Mouse (Mus musculus) embryo, embryonic 9.5 days (tissue): ENCODE results near the gene Jade2.

Experiments used
- DNase-seq: peaks from one replicate; pipeline ENCODE4 v3.0.0-alpha.2; 2017; ENCODE audit errors: extremely low spot score

Jade2 gene

DNA sequence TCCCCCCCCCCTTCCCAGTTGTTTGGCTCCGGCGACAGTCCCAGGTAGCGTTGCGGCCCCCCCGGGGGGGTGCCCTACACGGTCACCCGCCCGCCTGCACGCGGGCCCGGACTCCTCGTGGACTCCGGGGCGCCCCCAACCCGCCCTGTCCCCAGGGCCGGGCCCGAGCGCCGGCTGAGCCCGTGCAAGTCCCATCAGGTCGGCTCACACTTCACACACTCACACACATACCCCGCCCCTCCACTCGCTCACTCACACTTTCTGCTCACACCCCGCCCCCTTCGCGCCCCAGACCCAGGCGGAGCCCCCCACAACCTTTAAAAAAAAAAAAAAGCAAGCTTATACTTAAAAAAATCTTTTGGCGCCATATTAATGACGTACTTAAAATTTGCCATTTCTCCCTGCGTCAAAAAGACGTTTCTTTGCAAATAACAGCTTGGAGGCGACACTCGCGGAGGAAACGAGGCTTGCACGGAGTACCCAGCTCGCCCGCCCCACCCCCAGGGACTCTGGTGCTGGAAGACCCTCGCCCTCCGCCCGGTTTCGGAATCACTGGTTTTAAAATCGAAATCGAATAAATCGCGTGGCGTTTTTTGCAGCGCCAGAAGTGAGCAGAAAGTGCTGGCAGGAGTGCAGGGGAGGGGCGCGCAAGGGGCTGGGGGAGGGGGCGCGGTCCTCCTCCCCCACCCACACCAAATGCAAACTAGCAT lies 520 bp upstream of the Jade2 start:
- peak; percentile 52 for DNase-seq

DNA sequence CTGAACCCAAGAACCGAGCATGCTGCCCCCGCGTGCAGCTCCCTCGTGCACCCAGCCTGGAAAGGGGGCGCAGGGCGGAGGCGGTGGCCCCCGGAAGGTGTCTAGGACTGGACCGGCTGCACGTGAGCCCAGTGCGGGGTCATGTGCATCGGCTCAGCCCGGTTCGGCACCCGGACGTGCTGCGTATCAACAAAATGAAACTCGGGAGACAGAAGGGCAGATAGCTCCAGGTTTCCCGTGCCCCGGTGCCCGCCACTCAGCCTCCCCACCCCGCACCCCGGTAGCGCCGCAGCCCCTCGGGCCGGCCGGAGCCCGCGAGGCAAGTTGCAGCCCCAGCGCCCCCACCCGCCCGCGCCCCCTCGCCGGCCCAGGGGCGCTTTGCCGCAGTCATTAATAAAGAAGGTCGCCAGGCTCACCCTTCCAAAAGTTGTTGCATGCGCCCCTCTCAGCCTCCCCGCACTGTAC lies 805 bp downstream of the Jade2 start:
- peak; percentile 67 for DNase-seq

DNA sequence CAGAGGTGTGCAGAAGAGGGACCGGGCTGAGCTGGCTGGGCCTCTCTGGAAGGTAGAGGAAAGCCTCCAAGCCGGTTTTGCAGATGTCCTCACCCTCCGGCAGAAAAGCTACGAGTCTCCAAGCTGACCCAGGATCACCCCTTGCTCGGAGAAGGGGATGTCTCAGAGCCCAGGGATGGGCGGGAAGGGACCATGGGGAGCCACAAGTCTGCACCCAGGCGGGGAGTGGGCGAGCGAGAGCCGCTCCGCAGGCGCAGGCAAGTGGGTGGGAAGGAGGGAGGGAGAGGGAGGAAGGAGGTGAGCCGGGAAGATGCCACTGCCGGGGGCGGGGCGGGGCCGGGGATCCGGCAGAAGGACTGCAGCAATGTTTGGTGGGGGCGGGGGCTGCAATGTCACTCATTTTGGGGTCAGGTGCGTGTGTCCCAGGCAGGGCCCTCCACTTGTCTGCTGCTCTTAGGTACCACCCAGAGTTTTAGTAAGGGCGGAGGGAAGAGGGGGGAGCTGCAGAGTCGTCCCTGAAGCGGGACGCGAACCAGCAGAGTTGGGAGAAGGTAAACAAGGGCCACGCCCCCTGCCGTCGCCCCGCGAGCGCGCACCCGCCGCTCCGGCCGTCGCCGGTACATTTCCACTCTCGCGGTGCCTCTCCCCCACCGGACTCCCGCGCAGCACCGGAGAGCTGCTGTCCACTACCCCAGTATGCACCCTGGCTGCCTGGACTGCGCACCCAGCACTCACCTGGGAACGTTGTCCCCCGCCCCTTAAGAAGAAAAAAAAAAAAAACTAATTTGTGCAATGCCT lies 1.4 kb downstream of the Jade2 start:
- peak; percentile 62 for DNase-seq

DNA sequence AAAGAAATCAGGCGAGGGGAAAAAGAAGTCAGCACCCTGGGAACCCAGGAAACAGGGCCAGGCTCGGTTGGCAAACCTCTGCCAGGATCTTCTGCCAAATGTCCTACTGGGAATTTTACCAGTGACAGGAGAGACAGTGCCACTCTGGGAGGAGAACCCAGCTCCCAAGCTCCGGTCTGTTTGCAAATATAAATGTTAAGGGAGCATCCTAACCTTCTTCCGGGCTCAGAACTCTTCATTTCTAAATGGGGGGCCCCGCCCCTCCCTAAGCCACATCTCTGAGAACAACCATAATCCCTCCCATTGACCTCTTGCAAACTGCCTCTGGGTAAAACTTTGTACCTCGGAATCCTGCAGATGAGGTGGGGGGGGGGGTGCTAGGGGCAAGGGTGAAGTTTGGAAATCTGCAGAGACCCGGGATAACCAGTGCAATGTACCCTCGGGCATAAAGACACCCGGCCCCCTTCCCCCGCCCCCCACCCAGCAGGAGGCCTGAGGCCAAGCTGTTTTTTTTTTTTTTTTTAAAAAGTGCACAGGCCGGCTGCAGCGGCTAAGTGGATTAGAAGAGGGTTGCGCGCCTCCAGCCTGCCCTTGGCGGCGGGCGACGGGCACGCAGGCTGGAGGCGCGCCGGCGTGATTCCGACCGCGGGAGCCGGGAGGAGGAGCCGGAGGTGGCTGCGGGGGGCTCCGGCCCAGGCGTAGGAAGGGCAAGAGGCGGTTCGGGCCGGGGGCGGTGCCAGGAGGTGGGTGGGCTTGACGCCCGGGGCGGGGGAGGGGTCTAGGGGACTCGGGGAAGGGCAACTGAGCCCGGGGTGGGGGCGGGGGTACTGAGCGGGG lies 2.3 kb downstream of the Jade2 start:
- DNase-seq = peak; percentile 91

DNA sequence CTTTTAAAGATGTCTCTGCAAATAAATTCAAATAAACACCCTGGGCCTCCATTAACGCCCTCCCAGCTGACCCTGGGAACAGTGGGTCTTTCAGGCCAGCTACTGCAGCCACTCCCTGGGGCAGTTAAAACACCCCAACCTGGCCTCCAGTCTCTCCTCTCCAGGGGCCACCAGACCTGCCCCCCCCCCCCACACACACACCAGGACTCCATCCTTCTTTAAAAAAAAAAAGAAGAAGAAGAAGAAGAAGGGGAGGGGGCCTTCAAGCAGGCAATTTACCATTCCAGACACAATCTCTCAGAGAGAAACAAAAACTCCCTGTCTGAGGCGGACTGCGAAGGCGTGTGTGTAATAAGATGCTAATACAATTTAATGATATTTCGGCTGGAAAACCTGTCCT lies 4.9 kb downstream of the Jade2 start:
- DNase-seq = no peak

DNA sequence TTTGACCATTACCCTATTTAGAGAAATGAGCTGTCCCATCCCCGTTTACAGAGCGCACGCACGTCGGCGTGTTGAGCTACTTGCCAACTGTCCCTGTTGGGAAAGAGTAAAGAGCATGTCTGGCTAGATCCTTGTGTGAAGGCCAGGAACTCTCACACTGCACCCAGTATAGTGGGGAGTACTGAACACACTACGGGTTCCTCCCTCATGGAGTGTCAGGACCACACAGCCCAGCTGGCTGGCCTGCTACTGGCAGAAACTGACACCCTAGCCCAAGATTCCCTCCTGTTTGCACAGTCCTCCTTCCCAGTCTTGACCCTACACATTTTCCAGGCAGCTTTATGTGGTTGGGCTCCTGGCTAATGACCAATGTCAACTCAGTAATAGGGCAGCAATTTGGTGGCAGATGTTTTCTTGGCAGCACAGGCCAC lies 5.3 kb downstream of the Jade2 start:
- DNase-seq = peak; percentile 10

DNA sequence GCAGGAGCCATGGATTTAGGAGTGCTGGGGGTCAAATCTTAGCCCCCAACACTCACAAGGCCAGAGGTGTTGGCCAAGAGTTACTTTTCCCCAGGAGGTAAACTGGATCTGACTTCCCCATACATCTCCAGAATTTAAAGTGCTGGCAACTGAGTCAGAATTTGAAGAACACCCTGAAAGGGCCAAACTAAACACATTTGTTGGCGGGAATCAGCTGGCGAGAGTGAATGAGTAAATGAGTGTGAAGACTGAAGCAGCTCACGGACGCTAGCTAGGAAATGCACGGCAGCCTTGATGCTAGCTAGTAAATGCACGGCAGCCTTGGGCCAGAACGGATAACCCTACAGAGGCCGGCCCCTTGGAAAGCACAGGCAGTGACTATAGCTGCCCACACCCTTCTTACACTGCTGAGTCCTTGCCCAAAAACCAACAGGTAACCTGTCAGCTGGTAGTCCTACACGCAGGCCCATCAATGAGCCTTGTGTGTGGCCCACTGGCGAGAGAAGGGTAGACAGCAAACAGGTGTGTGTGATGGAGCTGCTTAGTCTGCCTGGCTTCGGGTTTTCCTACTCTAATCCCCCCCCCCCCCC lies 6.6 kb downstream of the Jade2 start:
- no peak for DNase-seq

DNA sequence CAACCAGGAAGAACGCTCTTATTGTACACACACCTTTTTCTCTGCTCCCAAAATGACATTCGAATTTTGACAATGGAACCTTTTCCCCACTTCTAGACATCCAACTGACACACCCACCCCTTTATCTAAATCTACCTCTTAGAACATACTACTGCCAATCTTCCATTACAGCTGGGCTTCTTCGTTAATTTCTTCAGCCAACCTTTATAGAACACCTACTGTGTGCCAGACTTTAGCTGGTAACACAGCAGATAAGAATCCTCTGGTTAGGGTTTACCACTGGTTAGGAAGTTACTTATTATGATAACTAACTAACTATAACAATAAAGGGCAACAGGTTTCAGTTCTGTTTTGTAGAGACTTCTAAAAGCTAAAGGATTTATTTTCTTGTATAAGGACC lies 9.1 kb downstream of the Jade2 start:
- no peak for DNase-seq

DNA sequence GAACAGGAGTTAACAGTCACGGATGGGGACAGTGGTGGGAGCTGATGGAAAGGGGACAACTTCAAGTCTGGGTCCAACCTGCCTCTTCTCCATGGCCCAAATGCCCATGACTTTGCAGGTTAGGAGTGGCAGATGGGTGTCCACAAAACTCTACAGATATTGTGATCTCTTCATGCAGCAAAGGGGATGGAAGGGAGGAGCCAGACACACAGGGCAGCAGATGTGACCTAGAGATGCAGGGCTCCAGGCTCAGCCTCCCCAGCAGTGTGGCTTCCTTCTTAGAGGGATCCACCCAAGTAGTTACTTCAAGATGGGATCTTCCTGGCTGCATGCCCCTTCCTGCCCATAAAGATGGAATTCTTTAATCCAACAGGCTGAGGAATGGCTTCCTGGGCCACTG lies 9.6 kb downstream of the Jade2 start:
- no peak for DNase-seq

DNA sequence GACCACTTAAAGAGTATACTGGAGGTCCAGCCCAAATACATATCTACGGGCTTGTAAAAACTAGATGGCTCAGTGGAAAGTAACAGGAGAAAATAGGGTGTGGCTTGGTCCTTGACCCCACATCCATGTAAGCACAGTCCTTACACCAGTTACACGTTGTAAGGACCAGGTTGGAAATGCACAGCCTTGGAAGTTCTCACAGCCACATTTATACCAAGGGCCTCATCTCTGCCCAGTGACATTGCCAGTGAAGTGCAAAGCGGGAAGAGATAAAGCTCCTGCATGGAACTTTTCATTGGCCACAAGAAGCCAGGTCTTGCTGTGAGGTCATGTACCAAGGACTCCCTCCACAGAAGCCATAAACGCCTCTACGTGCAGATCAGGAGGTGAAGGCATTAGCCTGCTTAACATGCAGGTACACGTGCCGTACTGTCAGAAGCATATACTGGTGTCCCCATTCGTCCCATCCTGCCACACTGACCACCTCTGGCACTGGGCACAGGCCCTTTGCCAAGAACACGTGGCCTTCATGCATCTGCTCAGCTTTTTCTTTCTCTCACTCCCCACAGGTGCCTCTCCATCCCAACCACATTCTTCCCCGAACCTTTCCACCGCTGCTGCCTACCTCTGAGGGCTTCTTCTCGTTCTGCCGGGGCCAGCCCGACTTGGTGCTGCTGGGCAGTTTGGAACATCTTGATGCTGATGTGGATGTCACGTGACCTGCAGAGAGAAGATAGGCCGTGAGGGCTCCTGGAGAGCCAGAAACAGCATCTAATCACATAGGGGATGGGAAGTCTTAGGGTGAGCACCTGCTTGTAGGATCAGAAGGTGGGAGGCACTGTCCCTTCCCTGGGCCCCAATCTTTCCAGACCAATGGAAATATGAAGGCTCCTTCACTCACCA lies 11.2 kb downstream of the Jade2 start:
- DNase-seq = no peak

DNA sequence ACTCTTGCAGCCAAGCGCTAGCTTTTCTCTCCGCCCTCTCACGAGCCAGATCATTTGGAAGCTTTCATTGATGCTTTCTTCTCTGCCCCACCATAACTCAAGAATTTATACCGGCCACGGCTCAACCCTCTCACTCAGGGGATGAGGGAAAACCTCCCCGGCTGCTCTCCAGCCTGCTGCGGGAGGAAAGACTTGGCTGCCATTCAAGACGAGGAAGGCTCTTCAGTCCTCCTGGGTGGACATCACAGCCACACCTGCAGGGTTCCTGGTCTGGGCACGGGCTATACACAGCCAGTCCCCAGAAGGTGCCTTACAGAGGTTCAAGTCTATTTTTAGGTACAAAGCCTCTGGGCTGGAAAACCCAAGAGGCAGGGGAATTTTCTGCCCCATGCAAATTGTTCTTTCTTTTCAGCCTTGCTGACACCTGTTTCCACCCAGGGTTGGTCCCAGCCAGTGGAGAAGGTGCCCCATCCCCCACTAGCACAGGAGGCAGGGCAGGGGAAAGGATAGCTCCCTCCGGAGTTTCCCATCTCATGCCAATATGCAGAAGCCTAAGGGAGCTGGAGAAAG lies 12.8 kb downstream of the Jade2 start:
- DNase-seq = no peak

DNA sequence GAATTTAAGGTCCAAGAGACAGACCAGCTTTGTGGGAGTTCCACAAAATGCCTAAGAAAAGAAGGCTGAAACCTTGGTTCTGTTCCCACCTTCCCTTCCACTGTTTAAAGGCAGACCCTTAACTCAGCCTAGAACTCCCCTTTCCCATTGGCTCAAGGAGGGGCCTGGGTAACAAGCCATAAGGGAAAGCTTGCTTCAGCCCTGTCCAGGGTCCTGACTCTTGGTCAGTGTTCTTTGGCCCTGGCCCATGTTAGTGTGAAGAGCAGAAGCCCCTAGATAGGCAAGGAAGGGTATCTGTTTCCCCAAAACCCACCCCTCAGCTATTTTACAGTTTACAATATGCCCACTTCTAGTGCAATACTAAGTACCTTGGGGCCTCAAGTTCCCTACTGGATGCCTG lies 13.6 kb downstream of the Jade2 start:
- peak; percentile 28 for DNase-seq

DNA sequence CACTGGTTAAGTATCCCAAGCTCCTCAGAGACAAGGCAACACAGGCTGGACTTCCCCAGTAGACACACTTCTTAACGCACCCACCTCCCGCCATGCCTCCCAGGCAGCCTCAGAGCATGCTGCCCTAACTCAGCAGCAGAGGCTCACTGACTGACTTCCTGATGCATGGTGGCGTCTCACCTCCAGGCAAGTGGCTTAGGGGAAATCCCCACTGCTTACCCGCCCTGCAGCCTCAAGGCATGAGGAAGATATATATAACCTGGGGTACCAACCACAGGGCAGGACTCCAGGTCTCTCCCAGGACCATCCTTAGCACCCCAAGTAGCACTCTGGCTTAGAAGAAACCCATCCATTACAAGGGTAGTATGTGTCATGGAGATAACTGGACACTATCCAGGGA lies 14.3 kb downstream of the Jade2 start:
- DNase-seq = no peak

DNA sequence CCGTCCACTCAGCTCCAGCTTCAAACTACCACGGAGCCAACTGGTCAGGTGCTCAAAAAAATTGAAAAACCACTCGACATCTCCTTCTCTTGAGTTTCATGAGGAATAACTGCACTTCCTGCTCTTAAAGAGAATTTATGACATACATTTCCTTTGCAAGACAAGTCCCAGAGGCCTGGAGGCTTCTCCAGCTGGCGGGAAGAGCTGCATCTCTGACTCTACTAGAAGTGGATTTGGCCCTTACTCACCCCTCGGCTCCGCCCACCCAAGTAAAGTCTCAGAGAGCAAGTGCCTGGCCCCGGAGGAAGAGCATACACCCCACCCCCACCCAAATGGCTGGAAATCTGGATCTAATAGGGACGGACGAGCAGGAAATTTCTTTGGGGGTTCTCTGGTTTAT lies 16.3 kb downstream of the Jade2 start:
- DNase-seq = no peak

DNA sequence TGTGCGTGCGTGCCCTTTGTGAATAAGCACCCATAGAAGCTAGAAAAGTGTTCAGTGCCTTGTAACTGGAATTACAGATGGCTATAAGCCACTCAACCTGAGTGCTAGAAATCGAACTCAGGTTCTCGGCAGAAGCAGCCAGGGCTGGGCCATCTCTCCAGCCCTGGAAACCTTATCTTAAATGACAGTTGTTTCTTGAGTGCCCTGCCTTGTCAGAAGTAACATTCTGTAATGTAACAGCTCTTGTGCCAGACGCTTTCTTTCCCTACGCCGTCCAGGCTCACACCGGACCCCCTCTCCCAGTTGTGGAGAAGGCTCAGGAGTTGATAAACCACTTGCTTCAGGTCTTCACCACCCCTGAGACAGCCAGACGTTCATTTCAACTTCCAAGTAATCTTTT lies 16.8 kb downstream of the Jade2 start:
- no peak for DNase-seq

DNA sequence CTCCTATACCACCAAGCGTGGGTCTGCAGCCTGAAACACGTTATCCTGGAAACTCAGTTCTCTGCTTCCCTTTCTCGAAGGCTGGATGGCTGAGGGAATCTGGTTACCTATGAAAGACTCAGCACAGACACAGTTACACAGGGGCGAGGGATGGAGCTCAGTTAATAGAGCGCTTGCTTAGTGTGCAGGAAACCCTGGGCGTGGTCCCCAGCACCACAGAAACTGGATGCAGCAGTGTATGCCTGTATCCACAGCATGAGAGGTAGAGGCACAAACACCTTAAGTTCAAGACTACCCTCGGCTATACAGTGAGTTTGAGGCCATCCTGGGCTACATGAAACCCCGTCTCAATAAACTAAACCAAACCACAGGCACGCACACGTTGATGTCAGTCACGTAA lies 17.5 kb downstream of the Jade2 start:
- DNase-seq = no peak

DNA sequence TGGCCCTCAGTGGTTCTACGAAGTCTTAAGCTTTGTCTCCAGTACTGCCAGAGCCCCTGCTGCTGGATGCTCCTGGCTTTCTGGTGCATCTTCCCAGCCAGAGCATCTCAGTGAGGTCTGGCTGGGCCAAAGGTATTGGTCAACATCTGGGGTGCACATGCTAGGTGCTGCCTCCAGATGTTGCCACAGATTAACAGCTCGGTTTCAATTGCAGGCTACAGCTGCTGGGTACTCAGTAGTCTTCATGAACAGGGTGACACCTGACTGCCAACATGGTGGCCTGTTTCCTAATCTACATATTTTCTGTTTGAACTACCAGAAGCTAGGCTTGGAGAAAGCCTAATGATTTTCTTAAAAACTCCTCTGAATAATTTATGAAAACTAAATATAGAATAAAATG lies 18.3 kb downstream of the Jade2 start:
- no peak for DNase-seq

DNA sequence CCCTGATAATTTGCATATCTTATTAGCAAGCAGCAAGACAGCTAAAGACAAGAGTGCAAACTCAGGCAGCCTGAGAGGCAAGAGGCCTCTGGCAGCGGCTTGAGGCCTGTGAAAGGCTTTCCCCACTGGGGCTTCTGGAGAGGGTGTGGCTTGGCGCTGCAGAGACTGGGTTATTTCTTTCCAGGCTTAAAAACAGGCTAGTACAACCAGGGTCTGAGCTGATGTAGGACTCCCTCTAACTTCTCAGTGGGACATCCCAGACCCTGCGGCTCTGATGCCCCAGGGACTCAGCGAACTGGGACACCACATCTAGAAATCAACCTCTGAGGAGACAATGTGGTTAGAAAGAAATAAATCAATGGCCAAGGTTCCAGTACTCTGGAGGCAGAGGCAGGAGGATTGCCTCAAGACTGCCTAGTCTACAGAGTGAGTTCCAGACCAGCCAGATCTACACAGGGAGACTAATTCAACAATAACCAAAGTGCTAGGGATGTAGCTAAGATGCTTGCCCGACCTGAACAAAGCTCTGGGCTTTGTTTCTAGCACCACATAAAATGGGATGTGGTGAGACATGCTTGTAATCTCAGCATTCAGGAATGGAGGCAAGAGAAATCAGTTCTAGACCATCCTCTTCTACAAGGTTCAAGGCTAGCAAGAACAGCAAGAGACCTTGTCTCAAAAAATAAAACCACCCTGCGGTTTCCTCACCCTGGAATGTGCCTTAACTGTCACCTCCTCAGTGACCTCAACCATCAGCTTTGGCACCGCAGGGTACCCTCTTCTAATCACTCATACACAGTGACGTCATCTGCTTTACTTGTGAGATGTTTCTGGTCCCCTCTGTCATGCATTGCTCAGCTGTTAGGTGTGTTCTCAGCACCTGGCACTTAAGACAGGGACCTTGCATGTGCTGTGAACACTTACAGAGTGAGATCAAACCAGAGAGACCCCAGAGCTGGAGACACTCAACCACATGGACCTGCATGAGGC lies 20.0 kb downstream of the Jade2 start:
- DNase-seq = no peak

DNA sequence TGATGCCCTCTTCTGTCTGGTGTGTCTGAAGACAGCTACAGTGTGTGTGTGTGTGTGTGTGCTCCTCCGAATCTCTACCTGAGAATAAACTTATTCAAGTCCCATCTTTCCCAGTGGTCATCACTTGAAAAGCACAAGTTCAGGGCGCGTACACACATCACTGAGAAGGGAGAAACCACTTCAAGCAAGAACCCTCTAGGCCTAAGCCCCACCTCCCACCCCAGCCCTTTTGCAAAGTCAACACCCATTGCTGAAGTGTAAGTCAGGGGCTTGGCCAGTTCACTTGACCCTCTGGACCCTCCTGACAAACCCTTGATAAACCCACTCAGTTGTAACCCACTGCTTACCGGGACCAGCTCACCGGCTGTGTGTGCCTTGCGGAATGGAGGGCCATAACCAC lies 20.9 kb downstream of the Jade2 start:
- no peak for DNase-seq
